Mouse (Mus musculus): Measurements from ENCODE around the gene Was. TPM values are rescaled to one million over a fixed set of nuclear protein-coding genes. Genes with fewer than 3 reads are reported as not detected.
A peak's percentile ranks its signal among the peaks of the same experiment; 100 is the strongest.

Gene Was
- polyA plus RNA-seq (2014; fragmentation: Nextera tagmentation; extraction: Ambion mirVana), result 0.12 and 0.28 TPM in 2 replicates

GRCm38 (mm10) chrX:8090346-8090953, at the start of gene Was:
Gene Was (minus strand): TSS chrX:8090498.
- Histone ChIP-seq H3K9ac (replicated peaks; ENCODE audit: low read depth, low read length) (no peak within 1 kb of the TSS), H3K4me1 (ENCODE audit: control insufficient read depth, insufficient read depth, low read length) (no peaks in the 10 kb centered on the region), H3K4me2 (ENCODE audit: low read depth, low read length) (no peak within 1 kb of the TSS), H3K36me3 (ENCODE audit: control insufficient read depth, insufficient read depth, low read length) (no peaks in the 10 kb centered on the region), H3K27me3 (ENCODE audit: control insufficient read depth, insufficient read depth, low read length) (no peaks in the 10 kb centered on the region), H3K4me3 (ENCODE audit: low read depth, low read length) (no peak within 1 kb of the TSS), H3K27ac (ENCODE audit: low read depth, low read length) (no peak within 1 kb of the TSS), H3K9me3 (ENCODE audit: control insufficient read depth, low read length) (no peaks in the 10 kb centered on the region)
- WGBS, result 88% methylated on average over 14 of the region's 14 CpGs
- ATAC-seq (ENCODE audit: low read depth), result no peak

DNA sequence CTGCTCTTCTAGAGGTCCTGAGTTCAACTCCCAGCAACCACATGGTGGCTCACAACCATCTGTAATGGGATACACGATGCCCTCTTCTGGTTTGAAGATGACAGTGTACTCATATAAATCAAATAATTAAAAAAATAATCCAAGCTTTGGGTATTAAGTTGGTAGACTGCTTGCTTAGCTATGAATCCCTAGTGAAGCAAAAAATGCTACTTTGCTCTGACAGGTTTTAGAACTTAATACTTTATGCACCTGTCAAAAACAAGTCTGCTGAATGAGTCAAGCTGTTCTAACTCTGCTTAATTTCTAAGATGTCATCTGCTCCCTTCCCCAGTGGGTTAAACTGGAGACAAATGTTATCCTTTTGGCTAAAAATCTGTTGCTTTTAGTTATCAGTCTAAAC, 49.2 kb upstream of the Was start:
- H3K9ac ChIP-seq (replicated peaks; ENCODE audit: low read depth, low read length), result no peak overlapping the region
- H3K27ac ChIP-seq (ENCODE audit: low read depth, low read length), result no peak overlapping the region
- H3K9me3 ChIP-seq (ENCODE audit: control insufficient read depth, low read length), result no peaks in the 10 kb centered on the region
- H3K4me1 ChIP-seq (ENCODE audit: control insufficient read depth, insufficient read depth, low read length), result 0 out of 2 replicates have a peak, but pooled peaks cover 5% of the 10 kb centered on the region
- H3K4me2 ChIP-seq (ENCODE audit: low read depth, low read length), result no peak overlapping the region
- no peak for ATAC-seq (ENCODE audit: low read depth)
- no peak overlapping the region for H3K4me3 ChIP-seq (ENCODE audit: low read depth, low read length)
- H3K27me3 ChIP-seq (ENCODE audit: control insufficient read depth, insufficient read depth, low read length), result no peaks in the 10 kb centered on the region
- WGBS, result 13% methylated on average over 1 of the region's 1 CpGs
- peaks cover 11% of the 10 kb centered on the region; the same call in 1 of the 2 replicates for H3K36me3 ChIP-seq (ENCODE audit: control insufficient read depth, insufficient read depth, low read length)

DNA sequence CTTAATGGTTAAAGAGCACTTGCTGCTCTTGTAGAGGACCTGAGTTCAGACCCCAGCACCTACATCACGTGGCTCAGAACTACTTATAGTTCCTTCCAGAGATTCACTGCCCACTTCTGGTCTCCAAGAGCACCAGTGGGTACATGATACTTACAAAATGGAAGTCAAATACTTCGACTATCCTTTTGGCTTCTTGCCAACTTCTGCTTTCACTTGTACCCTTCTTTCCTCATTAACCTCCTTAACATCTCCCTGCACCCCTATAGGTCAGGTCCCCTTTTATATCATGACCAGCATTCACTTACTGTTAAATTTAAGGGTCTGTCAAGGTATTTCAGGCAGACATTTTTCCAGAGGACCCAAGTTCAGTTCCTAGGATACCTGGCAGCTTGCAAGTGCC, 45.6 kb upstream of the Was start:
- Histone ChIP-seq H3K4me1 (ENCODE audit: control insufficient read depth, insufficient read depth, low read length) (no peaks in the 10 kb centered on the region), H3K4me2 (ENCODE audit: low read depth, low read length) (no peak overlapping the region), H3K27ac (ENCODE audit: low read depth, low read length) (no peak overlapping the region), H3K27me3 (ENCODE audit: control insufficient read depth, insufficient read depth, low read length) (no peaks in the 10 kb centered on the region), H3K4me3 (ENCODE audit: low read depth, low read length) (no peak overlapping the region), H3K36me3 (ENCODE audit: control insufficient read depth, insufficient read depth, low read length) (peaks cover 5% of the 10 kb centered on the region; the same call in 1 of the 2 replicates), H3K9me3 (ENCODE audit: control insufficient read depth, low read length) (no peaks in the 10 kb centered on the region), H3K9ac (replicated peaks; ENCODE audit: low read depth, low read length) (no peak overlapping the region)
- WGBS, result 58% methylated on average over 2 of the region's 2 CpGs
- no peak for ATAC-seq (ENCODE audit: low read depth)

DNA sequence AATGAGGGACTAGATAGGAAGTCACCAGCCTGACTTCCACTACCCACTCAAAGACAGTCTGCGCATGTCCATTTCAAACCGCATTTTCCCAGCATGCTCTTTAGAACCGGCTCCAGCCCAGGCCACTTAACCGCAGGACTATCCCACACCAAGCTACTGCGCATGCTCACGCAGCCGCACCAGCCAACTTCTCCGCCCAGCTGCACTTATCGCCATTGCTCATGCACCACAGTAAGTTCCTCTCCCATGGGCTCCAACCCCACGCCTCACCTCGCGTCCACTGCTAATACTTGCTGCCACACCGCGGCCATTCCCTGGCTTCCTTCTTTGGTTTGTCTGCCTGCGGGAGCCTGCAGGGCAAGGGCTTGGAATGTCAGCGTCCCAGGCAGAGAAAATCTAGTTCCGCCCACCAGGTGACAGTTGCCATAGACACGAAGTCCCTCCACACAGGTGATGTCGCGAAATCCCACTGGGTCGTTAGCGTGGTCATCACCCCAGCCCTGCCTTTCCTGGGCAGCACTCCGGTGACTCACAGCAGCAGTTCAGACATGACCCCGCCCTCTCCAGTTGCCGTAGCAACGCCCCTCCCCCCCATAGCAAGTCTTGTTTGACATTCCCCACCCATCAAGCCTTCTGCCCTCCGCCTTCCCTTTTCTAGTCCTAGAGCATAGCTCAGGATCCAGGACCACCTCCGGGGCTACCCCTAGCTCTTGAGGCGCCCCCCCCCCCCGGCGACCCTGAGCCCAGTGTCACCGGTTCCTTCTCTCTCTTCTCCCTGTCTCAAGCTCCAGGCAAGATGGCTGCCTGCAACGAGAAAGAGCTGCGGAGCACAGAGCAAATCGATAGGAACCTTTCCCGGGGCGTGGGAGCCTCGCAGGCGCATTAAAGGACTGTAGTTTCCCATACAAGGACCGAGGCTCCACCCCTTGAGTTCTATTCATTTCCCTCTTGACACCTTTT, 42.0 kb upstream of the Was start, which contains the start of gene Wdr13:
Wdr13 (minus strand) TSS at position 876 of the 960 bp plus-strand sequence.
- H3K4me2 ChIP-seq (ENCODE audit: low read depth, low read length), result peak within 1 kb of the TSS; percentile 41
- H3K4me1 ChIP-seq (ENCODE audit: control insufficient read depth, insufficient read depth, low read length), result no peaks in the 10 kb centered on the region
- peak within 1 kb of the TSS; percentile 58 for H3K9ac ChIP-seq (replicated peaks; ENCODE audit: low read depth, low read length)
- H3K9me3 ChIP-seq (ENCODE audit: control insufficient read depth, low read length), result no peaks in the 10 kb centered on the region
- 16% methylated on average over 37 of the region's 40 CpGs for WGBS
- peak within 1 kb of the TSS; percentile 45 for H3K4me3 ChIP-seq (ENCODE audit: low read depth, low read length)
- no peaks in the 10 kb centered on the region for H3K27me3 ChIP-seq (ENCODE audit: control insufficient read depth, insufficient read depth, low read length)
- ATAC-seq (ENCODE audit: low read depth), result peak; percentile 85
- peak within 1 kb of the TSS; percentile 88 for H3K27ac ChIP-seq (ENCODE audit: low read depth, low read length)
- H3K36me3 ChIP-seq (ENCODE audit: control insufficient read depth, insufficient read depth, low read length), result no peaks in the 10 kb centered on the region

DNA sequence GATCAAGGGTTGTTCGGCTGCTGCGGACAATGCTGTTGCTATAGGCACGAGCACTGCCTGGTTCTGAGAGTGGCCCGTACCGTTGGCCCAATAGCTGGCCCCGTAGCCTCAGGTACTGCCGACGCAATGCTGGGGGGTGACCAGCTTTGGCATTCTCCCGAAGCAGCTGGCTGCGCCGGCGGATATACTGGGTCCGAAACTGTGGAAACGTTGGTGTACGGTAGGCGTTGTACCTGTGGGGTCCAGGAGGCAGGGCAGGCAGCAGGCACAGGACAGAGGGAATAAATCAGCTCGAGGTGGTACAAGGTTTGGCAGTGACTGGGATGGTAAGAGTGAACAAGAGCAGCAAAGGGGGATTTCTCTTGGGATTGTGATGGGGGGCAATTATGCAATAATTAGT, 41.1 kb upstream of the Was start:
- peak; percentile 11; the same call in 1 of the 2 replicates for ATAC-seq (ENCODE audit: low read depth)
- H3K4me1 ChIP-seq (ENCODE audit: control insufficient read depth, insufficient read depth, low read length), result no peaks in the 10 kb centered on the region

DNA sequence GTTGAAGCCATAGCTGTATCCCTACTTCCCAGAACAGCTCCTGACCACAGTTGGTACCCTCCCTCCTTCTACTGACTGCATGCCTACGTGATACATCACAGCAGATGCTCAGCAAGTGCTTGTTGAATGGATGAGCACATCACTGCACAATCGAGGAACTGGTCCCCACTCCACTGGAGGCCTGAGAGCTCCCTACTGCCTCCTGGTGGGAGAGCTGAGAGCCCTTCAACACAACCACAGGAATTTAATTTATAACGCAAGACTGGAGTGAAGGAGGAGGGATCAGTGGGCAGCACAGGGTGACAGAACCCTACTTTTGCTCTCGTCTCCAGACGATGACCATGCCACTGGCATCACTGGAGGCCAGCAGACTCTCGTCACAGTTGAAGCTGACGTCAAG, 34.9 kb upstream of the Was start:
- Histone ChIP-seq H3K4me2 (ENCODE audit: low read depth, low read length) (no peak overlapping the region), H3K4me1 (ENCODE audit: control insufficient read depth, insufficient read depth, low read length) (no peaks in the 10 kb centered on the region), H3K27ac (ENCODE audit: low read depth, low read length) (no peak overlapping the region), H3K36me3 (ENCODE audit: control insufficient read depth, insufficient read depth, low read length) (no peaks in the 10 kb centered on the region), H3K9me3 (ENCODE audit: control insufficient read depth, low read length) (no peaks in the 10 kb centered on the region), H3K4me3 (ENCODE audit: low read depth, low read length) (no peak overlapping the region), H3K27me3 (ENCODE audit: control insufficient read depth, insufficient read depth, low read length) (no peaks in the 10 kb centered on the region), H3K9ac (replicated peaks; ENCODE audit: low read depth, low read length) (no peak overlapping the region)
- no peak for ATAC-seq (ENCODE audit: low read depth)
- WGBS, result 83% methylated on average over 7 of the region's 7 CpGs

More for the DNA sequence above, 41.1 kb upstream of the Was start:
- Histone ChIP-seq H3K36me3 (ENCODE audit: control insufficient read depth, insufficient read depth, low read length) (no peaks in the 10 kb centered on the region), H3K4me3 (ENCODE audit: low read depth, low read length) (peak overlapping the region; percentile 45), H3K27me3 (ENCODE audit: control insufficient read depth, insufficient read depth, low read length) (no peaks in the 10 kb centered on the region), H3K9me3 (ENCODE audit: control insufficient read depth, low read length) (no peaks in the 10 kb centered on the region), H3K4me2 (ENCODE audit: low read depth, low read length) (peak overlapping the region; percentile 41), H3K27ac (ENCODE audit: low read depth, low read length) (no peak overlapping the region), H3K9ac (replicated peaks; ENCODE audit: low read depth, low read length) (no peak overlapping the region)
- 91% methylated on average over 17 of the region's 17 CpGs for WGBS

- no peaks in the 10 kb centered on the region for H3K4me1 ChIP-seq (ENCODE audit: control insufficient read depth, insufficient read depth, low read length)
- no peaks in the 10 kb centered on the region for H3K36me3 ChIP-seq (ENCODE audit: control insufficient read depth, insufficient read depth, low read length)
- no peaks in the 10 kb centered on the region for H3K27me3 ChIP-seq (ENCODE audit: control insufficient read depth, insufficient read depth, low read length)
- no peak overlapping the region for H3K4me2 ChIP-seq (ENCODE audit: low read depth, low read length)
- no peak overlapping the region for H3K27ac ChIP-seq (ENCODE audit: low read depth, low read length)
- WGBS, result 83% methylated on average over 6 of the region's 6 CpGs
- H3K9ac ChIP-seq (replicated peaks; ENCODE audit: low read depth, low read length), result no peak overlapping the region
- no peak overlapping the region for H3K4me3 ChIP-seq (ENCODE audit: low read depth, low read length)
- ATAC-seq (ENCODE audit: low read depth), result no peak
- H3K9me3 ChIP-seq (ENCODE audit: control insufficient read depth, low read length), result no peaks in the 10 kb centered on the region
Observed at GRCm38 (mm10) chrX:8123821-8124470, 33.6 kb upstream of the Was start.

GRCm38 (mm10) chrX:8117264-8117663, 27.0 kb upstream of the Was start:
- Histone ChIP-seq H3K9me3 (ENCODE audit: control insufficient read depth, low read length) (no peaks in the 10 kb centered on the region), H3K9ac (replicated peaks; ENCODE audit: low read depth, low read length) (no peak overlapping the region), H3K4me2 (ENCODE audit: low read depth, low read length) (no peak overlapping the region), H3K36me3 (ENCODE audit: control insufficient read depth, insufficient read depth, low read length) (no peaks in the 10 kb centered on the region), H3K4me1 (ENCODE audit: control insufficient read depth, insufficient read depth, low read length) (no peaks in the 10 kb centered on the region), H3K27me3 (ENCODE audit: control insufficient read depth, insufficient read depth, low read length) (no peaks in the 10 kb centered on the region), H3K27ac (ENCODE audit: low read depth, low read length) (no peak overlapping the region), H3K4me3 (ENCODE audit: low read depth, low read length) (no peak overlapping the region)
- no peak for ATAC-seq (ENCODE audit: low read depth)
